Mouse (Mus musculus): ENCODE measurements around the gene Serpina3n.
"Not testable (repeated sequence)": the region's sequence is repeated elsewhere in the genome, so short reads cannot be mapped to it uniquely, and the experiment has no call there.

The Serpina3n gene

DNA sequence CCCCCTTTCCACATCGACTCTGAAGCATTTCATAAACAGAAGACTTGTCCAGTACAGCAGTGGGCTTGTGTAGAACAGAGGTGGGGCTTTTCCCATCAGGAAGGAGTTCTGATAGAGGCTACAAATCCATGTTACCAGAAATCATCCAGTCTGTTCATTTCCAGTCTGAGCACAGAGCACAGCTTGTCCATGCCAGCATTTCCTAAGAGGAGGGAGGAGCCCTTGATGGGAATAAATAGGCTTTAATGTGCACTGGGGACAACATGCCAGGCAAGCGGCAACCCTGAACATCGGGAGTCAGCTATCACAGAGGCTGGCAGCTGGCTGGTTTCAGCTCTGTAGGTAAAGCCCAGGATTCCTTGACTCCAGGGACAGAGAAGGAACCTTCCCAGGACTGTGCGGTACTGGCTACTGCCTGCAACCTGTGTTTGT, at the start of gene Serpina3n:
Serpina3n (plus strand) TSS at position 276 of the 432 bp plus-strand sequence.
- no peak for DNase-seq (ENCODE audit: low read depth)

GRCm38 (mm10) chr12:104369986-104370385, 36.5 kb upstream of the Serpina3n start:
- DNase-seq (ENCODE audit: low read depth): no peak

DNA sequence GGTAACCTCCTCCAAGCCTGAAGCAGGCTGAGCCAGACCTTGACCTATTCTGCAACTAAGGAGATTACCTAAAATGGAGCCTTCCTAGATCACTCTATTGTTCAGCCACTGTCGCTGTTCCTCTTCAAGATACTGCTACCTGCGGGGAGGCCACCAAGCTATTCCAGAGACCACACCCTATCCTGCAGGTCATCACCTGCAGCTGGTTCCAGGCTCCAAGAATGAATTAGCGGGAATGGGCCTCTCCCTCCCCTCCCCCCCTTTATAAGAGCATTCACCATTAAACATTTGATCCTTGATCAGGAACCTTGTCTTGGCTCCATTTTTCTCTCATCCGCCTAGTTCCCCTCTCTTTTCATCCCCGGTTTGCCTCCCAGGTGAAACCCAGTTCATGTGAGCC, 29.4 kb upstream of the Serpina3n start:
- not testable (repeated sequence) for DNase-seq (ENCODE audit: low read depth)

GRCm38 (mm10) chr12:104378351-104378750, 28.2 kb upstream of the Serpina3n start:
- DNase-seq (ENCODE audit: low read depth): not testable (repeated sequence)

GRCm38 (mm10) chr12:104378815-104379214, 27.7 kb upstream of the Serpina3n start:
- not testable (repeated sequence) for DNase-seq (ENCODE audit: low read depth)

GRCm38 (mm10) chr12:104379856-104380255, 26.7 kb upstream of the Serpina3n start:
- DNase-seq (ENCODE audit: low read depth): no peak

- DNase-seq (ENCODE audit: low read depth): not testable (repeated sequence)
Measured at GRCm38 (mm10) chr12:104381071-104381604, 25.4 kb upstream of the Serpina3n start.

GRCm38 (mm10) chr12:104385987-104386386, 20.5 kb upstream of the Serpina3n start:
- DNase-seq (ENCODE audit: low read depth): not testable (repeated sequence)

DNA sequence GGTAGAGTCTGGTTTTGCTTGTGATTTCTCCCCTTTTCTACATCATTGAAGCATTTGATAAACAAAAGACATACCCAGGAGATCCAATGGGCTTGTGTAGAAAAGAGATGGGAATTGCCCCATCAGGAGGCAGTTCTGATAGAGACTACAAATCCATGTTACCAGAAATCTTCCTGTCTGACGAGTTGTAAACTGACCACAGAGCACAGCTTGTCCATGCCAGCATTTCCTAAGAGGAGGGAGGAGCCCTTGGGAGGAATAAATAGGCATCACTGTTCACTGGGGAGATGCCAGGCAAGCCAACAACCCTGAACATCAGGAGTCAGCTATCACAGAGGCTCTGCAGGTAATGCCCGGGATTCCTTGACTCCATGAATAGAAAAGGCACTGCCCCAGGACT, 19.7 kb upstream of the Serpina3n start:
- DNase-seq (ENCODE audit: low read depth): not testable (repeated sequence)

- DNase-seq (ENCODE audit: low read depth): no peak
Measured at GRCm38 (mm10) chr12:104388477-104388876, 18.1 kb upstream of the Serpina3n start.

DNA sequence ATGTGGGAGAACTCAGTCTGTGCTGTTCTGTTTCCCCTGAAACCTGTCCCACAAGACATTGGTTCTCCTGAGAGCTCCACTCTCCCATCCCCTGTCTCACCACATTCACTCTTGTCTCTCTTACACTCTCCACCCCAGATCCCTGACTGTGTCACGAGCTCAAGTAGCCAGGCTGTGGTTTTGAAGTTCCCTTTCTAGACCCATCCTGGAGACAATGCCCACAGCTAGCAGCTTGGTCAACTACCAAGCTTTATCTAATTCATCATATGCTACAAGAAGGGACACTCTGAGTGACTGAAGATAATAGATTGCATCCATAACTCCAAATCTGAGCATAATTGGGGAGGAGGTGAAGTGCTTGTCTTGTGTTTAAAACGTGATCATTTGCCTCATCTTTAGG, 15.5 kb upstream of the Serpina3n start:
- not testable (repeated sequence) for DNase-seq (ENCODE audit: low read depth)

DNA sequence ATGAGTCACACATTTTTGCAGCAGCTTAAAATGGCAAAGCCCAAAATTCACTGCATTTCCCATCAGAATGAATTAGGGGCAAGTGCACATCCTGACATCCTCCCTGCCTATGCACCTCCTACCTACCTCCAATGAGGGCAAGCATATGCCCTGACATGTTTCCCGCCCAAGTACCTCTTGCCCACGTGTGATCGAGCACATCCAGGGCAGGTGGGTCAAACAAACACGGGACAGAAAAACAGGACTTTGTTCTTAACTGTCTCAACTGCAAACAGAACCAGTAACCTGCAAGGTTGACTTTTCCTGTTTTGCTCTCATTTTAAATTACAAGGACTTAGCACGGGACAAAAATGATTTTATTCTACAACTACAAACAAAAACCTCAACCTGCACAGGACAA, 2.6 kb upstream of the Serpina3n start:
- DNase-seq (ENCODE audit: low read depth): no peak

- no peak for DNase-seq (ENCODE audit: low read depth)
Measured at GRCm38 (mm10) chr12:104412507-104412906, 6.0 kb downstream of the Serpina3n start.

DNA sequence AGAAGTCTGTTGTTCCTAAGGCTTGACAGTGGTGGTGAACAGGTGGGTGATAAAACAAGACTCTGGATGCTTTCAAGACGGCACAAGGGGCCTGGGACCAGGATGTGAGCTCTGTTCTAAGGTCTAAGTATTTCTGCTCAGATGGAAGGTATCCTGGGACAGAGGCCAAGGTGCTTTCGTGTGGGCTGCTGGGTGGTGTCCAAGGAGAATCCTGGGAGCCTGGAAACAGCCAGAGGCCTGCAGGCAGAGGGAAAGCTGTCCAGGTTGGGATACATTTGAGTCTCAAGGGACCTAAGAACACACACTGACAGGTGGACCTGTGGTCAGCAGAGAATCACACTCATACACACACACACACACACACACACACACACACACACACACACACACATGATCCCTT, 8.0 kb downstream of the Serpina3n start:
- DNase-seq (ENCODE audit: low read depth): no peak

DNA sequence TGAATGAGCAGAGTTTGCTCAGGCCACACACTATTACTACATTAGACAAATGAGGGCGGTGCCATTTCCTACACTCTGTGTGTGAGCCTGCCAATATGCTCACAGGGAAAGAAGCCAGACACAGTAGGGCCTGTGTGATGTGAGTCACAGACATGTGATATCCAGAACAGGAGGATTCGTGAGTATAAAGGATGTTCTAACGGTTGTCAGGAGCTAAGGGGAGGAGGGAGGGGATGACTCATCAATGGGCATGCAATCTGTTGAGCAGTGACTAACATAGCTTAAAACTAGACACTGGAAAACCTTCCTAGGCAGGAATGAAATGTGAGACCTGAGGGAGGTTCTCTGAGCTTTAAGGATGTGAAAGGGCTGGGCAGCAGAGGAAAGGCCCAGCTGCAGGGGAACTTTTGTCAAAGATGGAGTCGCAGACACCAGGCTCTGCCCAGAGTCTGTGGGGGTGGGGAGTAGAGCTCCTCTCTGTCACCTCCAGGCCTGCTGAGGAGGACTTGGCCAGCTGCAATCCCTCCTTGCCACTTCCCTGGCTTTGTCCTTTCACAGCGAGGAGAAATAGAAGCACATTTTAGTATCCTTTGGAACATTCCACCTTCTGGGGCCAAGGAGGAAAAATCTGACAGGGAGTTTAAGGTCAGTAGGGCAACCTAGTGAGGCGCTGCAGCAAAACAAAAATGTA, 9.2 kb downstream of the Serpina3n start:
- DNase-seq (ENCODE audit: low read depth): no peak

DNA sequence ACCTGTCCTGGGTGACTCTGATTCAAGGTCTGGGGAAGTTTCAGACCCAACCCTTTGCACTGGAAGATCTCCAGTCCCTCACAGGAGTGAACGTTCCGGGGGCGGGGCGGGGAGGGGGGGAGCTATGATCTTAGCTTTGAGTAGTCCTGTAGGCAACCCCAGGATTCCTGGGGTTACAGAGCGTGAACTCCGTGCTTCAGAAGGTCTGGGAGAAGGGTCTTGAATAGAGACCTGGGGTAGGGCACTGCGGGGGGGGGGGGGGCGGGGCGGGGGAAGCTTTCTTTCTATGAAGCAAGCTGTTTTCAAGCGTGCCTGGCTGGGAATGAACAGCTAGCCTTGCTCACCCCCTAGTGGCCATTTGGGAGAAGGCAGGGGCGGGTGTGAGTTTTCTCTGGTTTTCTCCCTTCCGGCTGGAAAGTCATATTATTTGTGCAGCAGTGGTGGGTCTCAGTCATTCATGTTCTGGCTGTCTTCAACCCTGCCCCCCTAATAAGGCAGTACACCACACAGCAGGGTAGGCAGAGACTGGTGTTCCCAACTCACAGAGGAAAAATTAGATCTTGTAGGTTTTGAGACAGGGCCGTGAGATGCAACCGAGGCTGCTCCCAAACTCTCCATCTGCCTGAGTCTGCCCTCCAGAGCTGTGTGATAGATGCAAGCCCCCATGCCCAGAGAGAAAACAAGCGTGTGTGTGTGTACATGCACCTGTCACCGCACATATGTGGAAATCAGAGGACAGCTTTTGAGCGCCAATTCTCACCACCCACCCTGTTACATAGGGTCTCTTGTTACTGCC, 12.0 kb downstream of the Serpina3n start:
- DNase-seq (ENCODE audit: low read depth): peak; percentile 84

DNA sequence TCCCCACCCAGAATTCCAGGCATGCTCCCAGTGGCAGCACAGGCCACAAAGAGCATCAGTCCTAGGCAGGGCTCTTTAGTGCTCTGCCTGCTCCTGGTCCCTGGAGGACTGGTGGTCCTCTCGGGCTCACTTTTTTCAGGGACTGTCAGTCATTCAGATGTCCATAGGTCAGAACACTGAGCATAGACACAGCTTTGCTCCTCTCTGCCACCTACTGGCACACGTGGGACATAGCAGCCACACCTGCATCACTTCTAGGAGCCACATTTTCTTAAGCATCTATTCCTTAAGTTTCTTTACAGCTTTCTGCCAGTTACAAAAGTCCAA, 12.6 kb downstream of the Serpina3n start:
- peak; percentile 63 for DNase-seq (ENCODE audit: low read depth)

DNA sequence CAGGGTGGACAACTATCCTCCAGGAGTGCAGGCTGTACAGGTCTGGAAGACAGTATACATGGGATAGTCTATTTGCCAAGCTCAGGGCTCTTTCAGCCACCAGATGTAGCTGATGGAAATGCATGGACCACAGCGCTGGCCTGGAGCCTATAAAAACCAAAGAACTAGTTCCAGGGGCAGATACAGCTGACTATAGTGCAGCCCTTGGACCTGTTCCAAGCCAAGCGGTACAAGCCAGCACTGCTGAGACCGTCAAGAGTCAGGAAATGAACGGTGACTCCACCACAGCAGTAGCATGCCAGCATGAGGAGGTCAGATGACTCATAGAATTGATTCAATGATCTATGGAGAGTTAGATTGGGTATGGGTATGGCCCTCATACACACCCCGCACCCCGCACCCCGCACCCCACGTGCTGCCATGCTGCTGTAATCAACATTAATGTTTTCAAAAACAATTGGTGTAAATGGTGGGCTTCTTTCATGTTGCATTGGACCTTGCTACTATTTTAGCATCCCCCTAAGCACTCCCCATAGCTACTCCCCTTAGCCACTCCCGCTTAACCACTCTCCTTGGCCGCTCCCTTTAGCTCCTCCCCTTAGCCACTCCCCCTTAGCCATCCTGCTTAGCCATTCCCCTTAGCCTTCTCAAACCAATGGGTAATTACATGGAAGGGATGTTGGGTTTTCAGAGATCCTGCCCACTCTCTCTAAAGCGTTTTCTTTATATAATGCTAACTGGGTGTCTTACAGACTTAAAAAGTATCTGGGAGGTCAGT, 16.3 kb downstream of the Serpina3n start:
- DNase-seq (ENCODE audit: low read depth): no peak

GRCm38 (mm10) chr12:104425591-104425990, 19.1 kb downstream of the Serpina3n start:
- no peak for DNase-seq (ENCODE audit: low read depth)

DNA sequence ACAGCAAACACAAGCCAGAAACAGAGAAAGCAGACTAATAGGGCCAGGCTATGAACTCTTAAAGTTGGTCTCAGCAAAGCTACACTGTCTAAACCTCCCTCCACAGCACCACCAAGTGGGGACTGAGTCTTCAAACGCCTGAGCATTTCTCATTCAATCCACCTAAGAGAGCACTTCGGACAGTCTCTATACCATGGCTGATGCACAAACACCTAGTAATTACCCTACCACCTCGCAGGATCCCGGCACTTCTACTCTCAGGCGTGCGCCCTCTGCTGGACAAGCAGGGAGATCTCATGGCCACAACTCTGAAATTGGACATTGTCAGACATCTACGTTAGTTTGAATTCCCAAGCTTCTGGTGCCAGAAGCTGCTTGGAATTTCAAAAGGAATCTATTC, 20.4 kb downstream of the Serpina3n start:
- DNase-seq (ENCODE audit: low read depth): peak; percentile 69

- DNase-seq (ENCODE audit: low read depth): no peak
Measured at GRCm38 (mm10) chr12:104431359-104431758, 24.8 kb downstream of the Serpina3n start.

DNA sequence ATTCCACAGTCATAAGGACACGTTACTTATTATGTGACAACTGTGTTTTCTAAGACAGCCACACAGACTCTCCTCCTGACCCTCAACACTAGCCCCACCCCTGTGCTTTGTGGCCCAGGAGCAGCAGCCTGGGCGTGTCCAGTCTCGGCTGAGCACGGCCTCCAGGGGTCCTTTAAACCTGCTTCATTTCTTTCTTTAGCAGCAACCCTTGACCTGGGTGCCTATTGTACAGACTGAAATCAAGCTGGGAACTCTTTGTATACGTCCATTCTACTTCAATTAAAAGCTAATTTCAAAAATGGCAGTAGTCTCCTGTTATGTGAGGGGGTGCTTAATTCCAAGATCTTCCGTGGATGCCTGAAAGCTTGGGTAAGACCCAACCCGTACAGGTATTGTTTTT, 26.7 kb downstream of the Serpina3n start:
- no peak for DNase-seq (ENCODE audit: low read depth)
